Mouse (Mus musculus) MEL (cell line): ENCODE measurements around the gene Llgl2. TPM values are rescaled to one million over a fixed set of nuclear protein-coding genes. Genes with fewer than 3 reads are reported as not detected.

Source experiments
- DNase-seq: peaks from one replicate; pipeline ENCODE4 v3.0.0; 2011; ENCODE audit warnings: low read depth, low spot score
- H3K27ac ChIP-seq: 2 replicates; pipeline ENCODE4 v1.5.1; 2012; ENCODE audit warnings: low read depth, mild to moderate bottlenecking, control low read depth, low read length, moderate library complexity; ENCODE audit not compliant: control insufficient read depth
- H3K27me3 ChIP-seq, 2 experiments: fragments of 150-350 bp in 1 of 2; sonication (generic) in 1 of 2; 2 replicates each; pipeline ENCODE4 v1.6.1; 2012; ENCODE audit warnings: low read length in 2 of 2, mild to moderate bottlenecking in 2 of 2, improper control_type of control experiment in 1 of 2, moderate library complexity in 1 of 2; ENCODE audit not compliant: insufficient read depth in 2 of 2, control insufficient read depth in 1 of 2
- H3K36me3 ChIP-seq, 2 experiments: 2 replicates each; pipeline ENCODE4 v1.6.1; 2012 to 2014; ENCODE audit warnings: low read length in 2 of 2, improper control_type of control experiment in 1 of 2, inconsistent platforms in 1 of 2, mild to moderate bottlenecking in 1 of 2; ENCODE audit not compliant: insufficient read depth in 2 of 2, control insufficient read depth in 1 of 2
- H3K4me1 ChIP-seq, 2 experiments: fragments of 150-350 bp in 1 of 2; sonication (generic) in 1 of 2; 2 replicates each; pipeline ENCODE4 v1.6.1; 2012; ENCODE audit warnings: low read length in 2 of 2, improper control_type of control experiment in 1 of 2, mild to moderate bottlenecking in 1 of 2; ENCODE audit not compliant: insufficient read depth in 2 of 2, control insufficient read depth in 1 of 2
- H3K4me3 ChIP-seq, 2 experiments: fragments of 150-350 bp in 1 of 2; sonication (generic) in 1 of 2; 2 replicates each; pipeline ENCODE4 v1.5.1; 2012; ENCODE audit warnings: low read depth in 2 of 2, low read length in 2 of 2, mild to moderate bottlenecking in 2 of 2, moderate library complexity in 2 of 2, control low read depth in 1 of 2, improper control_type of control experiment in 1 of 2; ENCODE audit not compliant: control insufficient read depth in 1 of 2, insufficient read depth in 1 of 2
- H3K79me2 ChIP-seq: 2 replicates; pipeline ENCODE4 v1.6.1; 2012; ENCODE audit warnings: mild to moderate bottlenecking, low read length, moderate library complexity; ENCODE audit not compliant: control insufficient read depth, poor library complexity, insufficient read depth
- H3K9ac ChIP-seq: 2 replicates; pipeline ENCODE4 v1.6.1; 2012; ENCODE audit warnings: low read depth, mild to moderate bottlenecking, control low read depth, low read length, moderate library complexity; ENCODE audit not compliant: control insufficient read depth, poor library complexity, severe bottlenecking
- H3K9me3 ChIP-seq: fragments of 150-350 bp; sonication (generic); replicated peaks from 2 replicates; pipeline ENCODE4 v1.6.1; 2012; ENCODE audit warnings: mild to moderate bottlenecking, low read length, improper control_type of control experiment, moderate library complexity; ENCODE audit not compliant: insufficient read depth
- BHLHE40 ChIP-seq: IDR thresholded peaks from 2 replicates; pipeline ENCODE4 v1.6.1; 2012; ENCODE audit warnings: low read depth, mild to moderate bottlenecking, inconsistent platforms, low read length, improper control_type of control experiment, borderline replicate concordance
- CHD1 ChIP-seq: IDR thresholded peaks from 2 replicates; pipeline ENCODE4 v1.6.1; 2012; ENCODE audit warnings: low read depth, mild to moderate bottlenecking, inconsistent platforms, low read length, improper control_type of control experiment
- CHD2 ChIP-seq: IDR thresholded peaks from 2 replicates; pipeline ENCODE4 v1.6.1; 2011; ENCODE audit warnings: low read length, improper control_type of control experiment
- CTCF ChIP-seq, 3 experiments: IDR thresholded peaks in 2 of 3; conservative IDR thresholded peaks in 1 of 3; 2 replicates each; pipeline ENCODE4 v1.5.1; 2011 to 2012; ENCODE audit warnings: low read length in 3 of 3, low read depth in 2 of 3, mild to moderate bottlenecking in 2 of 3, improper control_type of control experiment in 1 of 3, inconsistent platforms in 1 of 3, mixed read lengths in 1 of 3, moderate library complexity in 1 of 3; ENCODE audit not compliant: control insufficient read depth in 1 of 3, insufficient read depth in 1 of 3, poor library complexity in 1 of 3, severe bottlenecking in 1 of 3
- E2F4 ChIP-seq: IDR thresholded peaks from 2 replicates; pipeline ENCODE4 v1.6.1; 2011; ENCODE audit warnings: low read depth, low read length, improper control_type of control experiment, borderline replicate concordance
- ELF1 ChIP-seq: IDR thresholded peaks from 2 replicates; pipeline ENCODE4 v1.6.1; 2014; ENCODE audit warnings: low read depth, mild to moderate bottlenecking, inconsistent platforms, low read length, improper control_type of control experiment, moderate library complexity
- EP300 ChIP-seq, 2 experiments: IDR thresholded peaks; 2 replicates each; pipeline ENCODE4 v1.6.1; 2011; ENCODE audit warnings: improper control_type of control experiment in 2 of 2, low read length in 2 of 2, low read depth in 1 of 2, mild to moderate bottlenecking in 1 of 2
- ETS1 ChIP-seq: IDR thresholded peaks from 2 replicates; pipeline ENCODE4 v1.6.1; 2012; ENCODE audit warnings: low read depth, mild to moderate bottlenecking, inconsistent platforms, low read length, improper control_type of control experiment, moderate library complexity
- GABPA ChIP-seq: IDR thresholded peaks from 2 replicates; pipeline ENCODE4 v1.6.1; 2012; ENCODE audit warnings: low read depth, mild to moderate bottlenecking, inconsistent platforms, low read length, improper control_type of control experiment, moderate library complexity
- GATA1 ChIP-seq: IDR thresholded peaks from 2 replicates; pipeline ENCODE4 v1.6.1; 2011; ENCODE audit warnings: low read depth, low read length, improper control_type of control experiment
- HCFC1 ChIP-seq: IDR thresholded peaks from 2 replicates; pipeline ENCODE4 v1.6.1; 2012; ENCODE audit warnings: low read depth, mild to moderate bottlenecking, inconsistent platforms, low read length, improper control_type of control experiment, moderate library complexity
- JUND ChIP-seq: IDR thresholded peaks from 2 replicates; pipeline ENCODE4 v1.6.1; 2011; ENCODE audit warnings: low read depth, mild to moderate bottlenecking, improper control_type of control experiment, low read length
- KAT2A ChIP-seq: conservative IDR thresholded peaks from 2 replicates; pipeline ENCODE4 v1.6.1; 2012; ENCODE audit warnings: low read depth, low read length, improper control_type of control experiment, inconsistent platforms
- MAFK ChIP-seq: IDR thresholded peaks from 2 replicates; pipeline ENCODE4 v1.6.1; 2011; ENCODE audit warnings: low read depth, mild to moderate bottlenecking, low read length, improper control_type of control experiment, borderline replicate concordance
- MAX ChIP-seq: IDR thresholded peaks from 2 replicates; pipeline ENCODE4 v1.6.1; 2011; ENCODE audit warnings: low read length, improper control_type of control experiment
- MAZ ChIP-seq: IDR thresholded peaks from 2 replicates; pipeline ENCODE4 v1.6.1; 2012; ENCODE audit warnings: low read depth, mild to moderate bottlenecking, inconsistent platforms, low read length, improper control_type of control experiment
- MEF2A ChIP-seq: IDR thresholded peaks from 2 replicates; pipeline ENCODE4 v1.6.1; 2014; ENCODE audit warnings: low read depth, mild to moderate bottlenecking, inconsistent platforms, low read length, improper control_type of control experiment; ENCODE audit not compliant: poor library complexity, insufficient replicate concordance, severe bottlenecking; ENCODE audit errors: extremely low read depth
- MYB ChIP-seq: IDR thresholded peaks from 2 replicates; pipeline ENCODE4 v1.6.1; 2011; ENCODE audit warnings: mild to moderate bottlenecking, low read depth, low read length, improper control_type of control experiment
- MYC ChIP-seq: IDR thresholded peaks from 2 replicates; pipeline ENCODE4 v1.6.1; 2011; ENCODE audit warnings: low read depth, mild to moderate bottlenecking, low read length, improper control_type of control experiment, moderate library complexity
- NRF1 ChIP-seq: IDR thresholded peaks from 2 replicates; pipeline ENCODE4 v1.6.1; 2014; ENCODE audit warnings: low read depth, mild to moderate bottlenecking, inconsistent platforms, low read length, improper control_type of control experiment, moderate library complexity; ENCODE audit not compliant: poor library complexity, insufficient read depth, severe bottlenecking
- POLR2A ChIP-seq, 2 experiments: IDR thresholded peaks; 2 replicates each; pipeline ENCODE4 v1.6.1; 2011 to 2012; ENCODE audit warnings: low read length in 2 of 2, mild to moderate bottlenecking in 2 of 2, control low read depth in 1 of 2, improper control_type of control experiment in 1 of 2, low read depth in 1 of 2, moderate library complexity in 1 of 2; ENCODE audit not compliant: control insufficient read depth in 1 of 2, insufficient read depth in 1 of 2, poor library complexity in 1 of 2
- POLR2AphosphoS2 ChIP-seq: IDR thresholded peaks from 2 replicates; pipeline ENCODE4 v1.6.1; 2011; ENCODE audit warnings: low read length, improper control_type of control experiment
- POLR2AphosphoS5 ChIP-seq: IDR thresholded peaks from 2 replicates; pipeline ENCODE4 v1.6.1; 2012; ENCODE audit warnings: low read depth, borderline replicate concordance, mild to moderate bottlenecking, inconsistent platforms, low read length, moderate library complexity, mixed read lengths
- RCOR1 ChIP-seq: IDR thresholded peaks from 2 replicates; pipeline ENCODE4 v1.6.1; 2012; ENCODE audit warnings: low read depth, mild to moderate bottlenecking, inconsistent platforms, low read length, improper control_type of control experiment
- SIN3A ChIP-seq: IDR thresholded peaks from 2 replicates; pipeline ENCODE4 v1.6.1; 2012; ENCODE audit warnings: low read length, improper control_type of control experiment, inconsistent platforms
- TAL1 ChIP-seq: IDR thresholded peaks from 2 replicates; pipeline ENCODE4 v1.6.1; 2012; ENCODE audit warnings: mild to moderate bottlenecking, inconsistent platforms, low read length, moderate library complexity, mixed read lengths
- TBP ChIP-seq: IDR thresholded peaks from 2 replicates; pipeline ENCODE4 v1.8.0; 2011; ENCODE audit warnings: low read depth, low read length, improper control_type of control experiment
- TCF12 ChIP-seq: IDR thresholded peaks from 2 replicates; pipeline ENCODE4 v1.6.1; 2014; ENCODE audit warnings: low read depth, mild to moderate bottlenecking, inconsistent platforms, low read length, improper control_type of control experiment, moderate library complexity
- UBTF ChIP-seq: IDR thresholded peaks from 2 replicates; pipeline ENCODE4 v1.6.1; 2012; ENCODE audit warnings: low read depth, mild to moderate bottlenecking, inconsistent platforms, low read length, improper control_type of control experiment, moderate library complexity, borderline replicate concordance; ENCODE audit not compliant: insufficient read depth
- USF2 ChIP-seq, 2 experiments: IDR thresholded peaks; 2 replicates each; pipeline ENCODE4 v1.6.1; 2011 to 2012; ENCODE audit warnings: improper control_type of control experiment in 2 of 2, low read length in 2 of 2, borderline replicate concordance in 1 of 2, inconsistent platforms in 1 of 2, low read depth in 1 of 2, mild to moderate bottlenecking in 1 of 2; ENCODE audit not compliant: insufficient read depth in 1 of 2
- ZC3H11A ChIP-seq: IDR thresholded peaks from 2 replicates; pipeline ENCODE4 v1.6.1; 2012; ENCODE audit warnings: low read depth, mild to moderate bottlenecking, inconsistent platforms, low read length, improper control_type of control experiment
- ZKSCAN1 ChIP-seq: IDR thresholded peaks from 2 replicates; pipeline ENCODE4 v1.6.1; 2012; ENCODE audit warnings: low read depth, mild to moderate bottlenecking, inconsistent platforms, low read length, improper control_type of control experiment, moderate library complexity
- ZMIZ1 ChIP-seq: IDR thresholded peaks from 2 replicates; pipeline ENCODE4 v1.6.1; 2012; ENCODE audit warnings: low read depth, mild to moderate bottlenecking, inconsistent platforms, low read length, improper control_type of control experiment, moderate library complexity
- ZNF384 ChIP-seq: IDR thresholded peaks from 2 replicates; pipeline ENCODE4 v1.6.1; 2012; ENCODE audit warnings: low read depth, mild to moderate bottlenecking, inconsistent platforms, low read length, improper control_type of control experiment
- polyA plus RNA-seq, 2 experiments: library from polyadenylated mRNA; stranded (reverse) in 1 of 2; unstranded in 1 of 2; fragments of >175 nt in 1 of 2; fragments of >200 nt in 1 of 2; gene quantifications; 2 replicates each; pipeline versions ENCODE4 v1.2.1 to v1.2.4; 2012; ENCODE audit warnings: low replicate concordance in 2 of 2, low read depth in 1 of 2; ENCODE audit not compliant: insufficient read length in 2 of 2, insufficient read depth in 1 of 2, missing spikeins in 1 of 2
- total RNA-seq: library from RNA; depleted of rRNA; stranded (reverse); fragments of 300-350 nt; gene quantifications from 2 replicates; pipeline ENCODE4 v1.2.3, GENCODE M21; 2012

The Llgl2 gene
- total and polyA plus RNA-seq, 3 experiments: 15.9 to 22.6 TPM; not detected in 1

GRCm38 (mm10) chr11:115814605-115815450 is 9.0 kb upstream of the Llgl2 start, which contains the start of gene Tsen54:
Gene Tsen54, plus strand, starts transcription at chr11:115814724.
- no peaks in the 10 kb centered on the region for H3K9me3 ChIP-seq
- H3K27me3 ChIP-seq: no peaks in the 10 kb centered on the region
- peak within 1 kb of the TSS; percentile 96 for H3K9ac ChIP-seq
- H3K79me2 ChIP-seq: peaks cover 22% of the 10 kb centered on the region
- DNase-seq: peak; percentile 90
- H3K4me1 ChIP-seq: peaks cover 2 to 18% of the 10 kb centered on the region in 2 experiments; a peak in 3 of 4 replicates
- H3K36me3 ChIP-seq: peaks cover 0 to 13% of the 10 kb centered on the region in 2 experiments; a peak in 2 of 4 replicates
- H3K27ac ChIP-seq: peak within 1 kb of the TSS; percentile 41
- peak within 1 kb of the TSS; percentile 91 to 93 for H3K4me3 ChIP-seq
- TF ChIP-seq CHD1 (no peak; the same call in 1 of the 2 replicates), E2F4 (no peak), ELF1 (0 out of 2 replicates have a peak, but pooled peaks have one; percentile 24), HCFC1 (peak; percentile 83), RCOR1 (no peak; the same call in 1 of the 2 replicates), MAFK (no peak), ETS1 (no peak), CTCF (IDR thresholded peaks at IDR 0.05 in 2 of 3, conservative IDR thresholded peaks at IDR 0.05 in 1 of 3; ENCODE audit: control insufficient read depth in 1 of 3, insufficient read depth in 1 of 3, low read depth in 2 of 3, low read length in 3 of 3, poor library complexity in 1 of 3, severe bottlenecking in 1 of 3) (no peak; a peak in 1 of 6 replicates), KAT2A (no peak; the same call in 1 of the 2 replicates), UBTF (peak; percentile 85; the same call in 1 of the 2 replicates), USF2 (IDR thresholded peaks at IDR 0.05; ENCODE audit: borderline replicate concordance in 1 of 2, insufficient read depth in 1 of 2, low read depth in 1 of 2, low read length in 2 of 2) (0 out of 4 replicates have a peak, but pooled peaks of 1 of the 2 experiments have one; percentile 31), ZMIZ1 (peak; percentile 53; the same call in 1 of the 2 replicates), POLR2AphosphoS2 (peak; percentile 68; the same call in 1 of the 2 replicates), JUND (no peak), POLR2A (IDR thresholded peaks at IDR 0.05; ENCODE audit: control insufficient read depth in 1 of 2, insufficient read depth in 1 of 2, low read depth in 1 of 2, low read length in 2 of 2, poor library complexity in 1 of 2) (peak; percentile 90 to 94), POLR2AphosphoS5 (no peak), ZNF384 (no peak), NRF1 (peak; percentile 84), GABPA (no peak), TAL1 (no peak), ZKSCAN1 (no peak), EP300 (IDR thresholded peaks at IDR 0.05; ENCODE audit: low read depth in 1 of 2, low read length in 2 of 2) (no peak), GATA1 (no peak), MAX (peak; percentile 73), TBP (peak; percentile 44; the same call in 1 of the 2 replicates), MYB (no peak), MEF2A (no peak), ZC3H11A (no peak), TCF12 (peak; percentile 71), MAZ (peak; percentile 62; the same call in 1 of the 2 replicates), BHLHE40 (0 out of 2 replicates have a peak, but pooled peaks have one; percentile 20), SIN3A (0 out of 2 replicates have a peak, but pooled peaks have one; percentile 47), MYC (peak; percentile 74; the same call in 1 of the 2 replicates), CHD2 (no peak)
